Mouse (Mus musculus): ENCODE measurements around the gene Il12rb1.

The Il12rb1 gene

DNA sequence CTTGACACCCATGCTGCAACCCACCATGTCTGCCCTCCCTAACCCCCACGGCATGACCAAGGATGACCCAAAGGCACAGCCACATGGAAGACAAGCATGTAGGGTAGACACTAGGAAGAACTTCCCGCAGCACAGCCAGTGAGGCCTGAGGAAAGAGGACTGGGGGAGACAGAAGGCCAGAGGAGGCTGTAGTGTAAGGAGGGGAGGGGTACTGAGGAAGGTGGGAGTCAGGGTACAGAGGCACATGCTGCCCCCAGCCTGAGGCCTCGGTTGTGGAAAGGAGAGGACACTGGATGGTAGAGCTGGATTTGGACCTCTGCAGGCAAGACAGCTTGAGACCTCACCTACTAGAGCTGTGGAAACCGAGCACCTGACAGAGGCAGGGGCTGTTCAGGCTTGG, 42.7 kb downstream of the Il12rb1 start:
- DNase-seq (ENCODE audit: low read depth, low spot score), result no peak

DNA sequence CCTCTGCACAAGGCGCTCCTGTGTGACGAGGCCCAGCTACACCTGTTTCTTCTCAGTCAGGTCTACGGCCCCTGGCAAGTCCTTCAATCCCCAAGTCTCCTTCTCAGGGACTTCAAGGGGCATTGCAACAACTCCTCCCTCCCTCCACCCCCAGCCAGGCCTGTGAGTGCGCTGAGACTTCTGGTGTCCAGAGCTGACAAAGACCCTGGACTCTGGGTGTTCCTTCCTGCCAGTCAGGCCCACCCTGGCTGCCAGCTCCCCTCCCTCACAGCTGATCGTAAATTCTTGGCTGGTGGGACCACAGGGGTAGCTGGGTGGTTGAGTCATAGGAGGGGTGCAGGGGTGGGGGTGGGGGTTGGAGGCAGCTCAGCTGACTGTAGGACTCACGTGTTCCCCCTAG, 43.6 kb downstream of the Il12rb1 start:
- DNase-seq (ENCODE audit: low read depth, low spot score), result no peak

DNA sequence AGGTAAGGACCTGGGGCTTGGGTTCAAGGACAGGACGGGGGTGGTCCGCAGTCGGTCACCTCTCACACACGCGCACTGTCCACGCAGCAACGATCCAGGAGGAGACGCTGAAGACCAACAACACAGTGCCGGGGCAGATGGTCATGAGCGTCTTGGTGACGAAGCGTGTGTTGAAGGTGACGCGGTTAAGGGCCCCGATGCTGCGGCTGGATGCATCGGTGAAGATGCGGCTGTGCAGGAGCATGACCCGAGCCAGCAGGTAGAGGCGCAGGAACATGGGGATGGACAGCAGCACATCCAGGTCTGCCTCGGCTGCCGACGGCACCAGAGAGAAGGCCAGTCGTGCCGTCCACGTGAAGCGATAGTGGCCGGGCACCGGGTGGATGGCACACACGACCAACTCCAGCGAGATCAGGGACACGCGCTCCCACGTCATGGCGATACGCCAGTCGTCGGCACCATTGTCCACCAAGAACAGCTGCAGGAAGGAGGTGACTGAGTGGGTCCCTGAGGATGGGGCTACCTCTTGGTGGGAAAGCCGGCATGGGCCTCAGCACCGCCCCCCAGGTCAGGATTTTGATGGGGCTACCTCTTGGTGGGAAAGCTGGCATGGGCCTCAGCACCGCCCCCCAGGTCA, 44.5 kb downstream of the Il12rb1 start:
- DNase-seq (ENCODE audit: low read depth, low spot score), result no peak

DNA sequence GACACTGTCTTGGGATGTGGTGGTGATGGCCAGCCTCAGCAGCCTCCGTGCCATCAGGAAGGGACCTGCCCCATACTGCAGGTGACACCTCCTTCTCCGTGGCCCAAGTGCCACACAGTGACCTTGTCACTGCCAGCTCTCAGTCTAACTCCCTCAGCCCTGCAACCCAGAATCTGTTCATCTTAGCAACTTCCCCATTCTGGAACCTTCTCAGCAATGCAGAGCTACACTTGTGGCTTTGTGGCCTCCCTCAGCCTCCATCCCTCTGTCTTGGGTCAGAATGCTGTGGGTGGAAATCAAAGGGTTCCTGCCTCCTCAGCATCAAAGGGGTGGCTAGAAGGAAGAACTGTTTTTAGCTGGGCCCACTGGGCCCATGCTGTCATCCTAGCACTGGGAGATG, 45.6 kb downstream of the Il12rb1 start:
- DNase-seq (ENCODE audit: low read depth, low spot score), result no peak

DNA sequence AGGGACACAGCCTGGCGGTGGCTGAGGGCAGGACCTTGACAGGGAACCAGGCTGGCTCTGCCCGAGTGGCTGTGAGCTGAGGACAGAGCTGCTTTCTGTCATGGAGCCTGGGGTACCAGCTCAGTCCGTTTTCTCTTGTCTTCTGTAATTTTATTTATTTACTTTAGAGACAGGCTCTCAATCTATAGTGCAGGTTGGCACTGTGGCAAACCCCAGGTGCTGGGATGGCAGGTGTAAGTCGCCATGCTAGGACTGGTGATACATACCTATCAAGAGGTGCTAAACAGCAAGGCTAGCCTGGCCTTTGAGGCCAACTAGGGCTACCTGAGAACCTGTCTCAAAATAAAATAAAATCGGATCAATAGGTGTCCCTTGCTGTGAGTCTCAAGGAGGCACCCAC, 47.8 kb downstream of the Il12rb1 start:
- no peak for DNase-seq (ENCODE audit: low read depth, low spot score)

DNA sequence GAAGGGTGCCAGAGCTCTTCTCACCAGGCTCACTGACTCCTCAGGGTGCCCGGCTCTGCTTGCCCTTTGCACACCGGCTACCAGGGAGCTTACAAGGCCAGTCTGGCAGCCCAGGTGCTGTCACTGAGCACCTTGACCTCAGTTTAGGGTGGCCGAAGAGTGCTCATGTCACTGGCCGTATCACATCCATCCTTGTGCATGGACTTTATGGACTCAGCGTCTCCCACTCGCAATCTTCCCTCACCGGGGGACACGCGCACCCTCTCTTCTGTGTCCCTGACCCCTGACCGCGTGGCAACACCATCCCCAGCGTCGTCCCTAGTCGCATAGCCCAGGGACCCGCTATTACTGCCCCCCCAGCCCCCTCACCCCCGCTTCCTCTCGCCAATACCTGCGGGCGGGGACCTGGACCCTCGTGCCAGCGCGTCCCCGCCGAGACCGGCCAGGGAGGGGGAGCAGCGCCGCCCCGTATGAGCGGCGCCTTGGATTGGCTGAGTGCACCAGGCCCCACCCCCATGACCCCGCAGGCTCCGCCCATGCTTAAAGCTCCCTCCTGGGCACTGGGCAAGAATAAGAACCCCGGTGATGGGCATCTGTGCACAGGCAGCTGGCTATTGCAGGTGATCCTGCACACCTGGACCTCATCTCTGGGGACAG, 48.4 kb downstream of the Il12rb1 start:
- peak; percentile 39 for DNase-seq (ENCODE audit: low read depth, low spot score)

DNA sequence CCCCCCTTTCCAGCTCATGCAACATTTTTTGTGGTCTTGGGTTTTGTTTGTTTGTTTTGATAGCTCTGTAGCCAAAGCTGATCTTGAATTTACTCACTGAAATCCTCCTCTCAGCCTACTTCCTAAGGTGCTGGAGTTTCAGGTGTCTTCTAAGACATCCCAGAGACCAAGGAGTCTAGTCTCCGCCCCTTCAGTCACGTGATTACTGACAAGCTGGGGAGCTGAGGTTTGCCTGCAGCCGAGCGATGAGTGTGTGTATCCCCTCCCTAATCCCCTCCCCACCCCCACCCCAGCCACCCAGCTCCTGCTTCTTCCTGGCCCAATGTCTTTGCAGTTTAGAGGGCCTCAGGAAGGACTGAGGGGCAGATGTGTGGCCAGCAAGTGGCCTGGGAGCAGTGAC, 49.3 kb downstream of the Il12rb1 start:
- peak; percentile 52 for DNase-seq (ENCODE audit: low read depth, low spot score)

DNA sequence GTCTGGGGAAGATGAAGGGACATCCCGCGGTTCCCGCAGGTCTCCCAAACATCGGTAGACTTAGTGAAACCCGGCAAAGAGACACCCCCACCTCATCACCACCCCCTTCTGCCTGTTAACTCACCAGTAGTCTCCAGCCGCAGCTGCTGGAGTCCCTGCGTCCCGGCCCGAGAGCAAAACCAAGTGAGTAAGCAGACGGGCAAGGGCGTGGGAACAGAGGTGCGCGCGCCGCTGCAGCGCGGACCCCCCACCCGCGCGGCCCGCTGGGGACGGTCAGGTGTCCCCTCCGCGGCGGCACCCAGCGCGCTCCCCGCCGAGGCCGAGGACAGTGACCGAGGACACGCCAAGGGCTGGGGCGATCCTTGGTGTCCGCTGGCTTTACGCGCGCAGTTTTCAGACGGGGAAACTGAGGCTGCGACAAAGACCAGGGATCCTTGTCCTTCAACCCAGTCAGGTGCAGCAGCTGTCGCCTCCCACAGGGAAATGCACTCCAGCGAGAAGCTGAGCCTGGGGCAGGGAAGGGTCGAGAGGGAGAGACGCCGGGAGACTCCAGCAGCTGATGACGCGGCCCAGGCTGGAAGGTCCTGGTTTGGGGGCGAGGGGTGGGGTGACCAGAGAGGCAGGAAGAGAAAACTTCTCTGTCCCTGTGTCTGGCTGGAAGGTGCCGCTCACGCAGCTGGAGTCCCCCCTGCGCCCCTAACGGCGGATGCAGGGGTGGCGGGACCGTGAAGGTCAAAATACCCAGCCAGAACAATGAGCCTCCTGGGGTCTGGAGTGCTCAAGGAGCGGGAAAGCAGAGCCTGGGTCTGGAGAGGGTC, 54.8 kb downstream of the Il12rb1 start, which contains the start of gene Kcnn1:
TSS of gene Kcnn1 (minus strand) at position 435 of the 818 bp plus-strand sequence.
- DNase-seq (ENCODE audit: low read depth, low spot score), result peak; percentile 47

DNA sequence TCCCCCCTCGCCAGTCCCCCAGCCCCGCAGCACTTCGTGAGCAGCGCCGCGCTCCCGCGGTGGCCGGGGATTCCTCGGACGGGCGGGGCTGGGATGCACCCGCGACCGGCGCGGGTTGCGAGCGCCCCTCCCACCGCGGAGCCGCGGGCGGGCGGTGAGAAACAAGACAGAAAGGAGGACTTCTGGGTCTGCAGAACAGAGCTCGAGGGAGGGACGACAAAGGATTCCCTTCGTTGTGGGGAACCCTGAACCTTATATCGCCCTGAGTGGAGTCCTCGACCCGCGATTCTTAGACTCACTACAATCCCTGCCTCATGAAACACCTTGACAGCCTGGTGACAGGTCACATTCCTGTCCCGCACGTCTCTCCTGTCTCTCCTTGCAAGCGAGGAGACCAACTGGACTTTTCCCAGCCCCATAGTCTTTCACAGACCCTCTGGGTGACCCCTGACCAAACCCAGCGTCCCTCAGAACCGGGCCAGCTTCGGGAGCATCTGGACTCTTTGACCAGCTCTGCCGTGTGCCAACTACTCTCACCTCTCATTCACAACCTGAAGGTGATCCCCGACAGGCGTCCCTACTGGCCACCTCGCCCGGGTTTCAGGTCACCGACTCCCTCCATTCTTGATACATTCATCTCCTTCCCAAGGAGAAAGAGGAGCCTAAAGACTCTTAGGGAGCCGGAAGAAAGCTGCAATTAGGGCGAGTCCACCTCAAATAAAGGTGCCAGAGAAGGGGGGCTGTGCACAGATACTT, 55.9 kb downstream of the Il12rb1 start:
- DNase-seq (ENCODE audit: low read depth, low spot score), result peak; percentile 64

DNA sequence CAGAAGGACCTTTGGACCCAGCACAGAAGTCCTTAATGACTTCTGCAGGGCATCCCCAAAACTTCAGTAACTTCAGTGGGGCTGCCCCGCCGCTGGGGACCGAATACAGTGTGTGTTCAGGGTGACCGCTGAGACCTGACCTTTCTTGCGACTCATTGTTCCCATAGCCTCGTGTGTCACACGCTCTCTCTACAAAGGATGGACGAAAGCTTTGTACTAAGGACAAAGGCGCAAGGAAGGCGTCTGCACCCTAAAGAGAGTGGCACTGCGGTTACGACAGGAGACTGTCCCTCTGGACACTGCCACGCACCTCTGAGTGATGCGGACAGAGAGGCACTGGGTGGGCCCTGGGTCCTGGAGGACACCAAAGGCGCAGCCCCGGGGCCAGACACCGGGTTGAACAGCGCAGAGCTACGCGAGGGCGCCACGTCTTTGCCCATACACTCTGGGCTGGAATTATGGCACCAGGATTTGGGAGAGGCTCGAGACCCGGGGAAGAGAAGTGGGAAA, 56.5 kb downstream of the Il12rb1 start:
- peak; percentile 49 for DNase-seq (ENCODE audit: low read depth, low spot score)

DNA sequence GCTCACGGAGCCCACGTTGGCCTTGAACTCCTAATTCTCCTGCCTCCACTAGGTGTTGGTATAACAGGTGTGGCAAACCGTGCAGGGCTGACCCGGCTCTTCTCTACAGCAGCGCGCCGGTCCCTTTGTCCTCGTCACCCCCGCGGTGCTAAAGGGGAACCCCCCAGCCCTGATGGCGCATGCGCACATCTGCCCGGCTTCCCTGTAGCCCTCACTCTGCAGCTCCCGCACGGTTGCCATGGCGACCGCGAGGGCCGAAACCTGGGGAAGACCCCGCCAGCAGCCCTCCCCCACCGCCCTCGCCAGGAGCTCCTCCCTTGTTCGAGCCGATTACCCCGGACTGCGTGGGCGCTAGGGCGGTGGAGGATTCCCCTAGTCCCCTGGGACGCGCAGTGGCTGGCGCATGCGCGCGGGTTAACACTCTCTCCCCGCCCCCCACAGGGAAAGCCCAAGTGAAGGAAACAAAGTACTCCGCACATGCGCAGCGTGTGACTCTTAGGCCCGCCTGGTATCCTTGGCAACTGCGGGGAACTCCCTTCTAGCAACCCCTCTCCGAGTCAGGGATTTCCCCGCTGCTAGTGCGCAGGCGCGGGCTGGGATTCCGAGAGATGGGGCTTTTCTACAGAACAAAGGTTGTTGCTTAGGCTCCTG, 57.2 kb downstream of the Il12rb1 start:
- peak; percentile 100 for DNase-seq (ENCODE audit: low read depth, low spot score)

DNA sequence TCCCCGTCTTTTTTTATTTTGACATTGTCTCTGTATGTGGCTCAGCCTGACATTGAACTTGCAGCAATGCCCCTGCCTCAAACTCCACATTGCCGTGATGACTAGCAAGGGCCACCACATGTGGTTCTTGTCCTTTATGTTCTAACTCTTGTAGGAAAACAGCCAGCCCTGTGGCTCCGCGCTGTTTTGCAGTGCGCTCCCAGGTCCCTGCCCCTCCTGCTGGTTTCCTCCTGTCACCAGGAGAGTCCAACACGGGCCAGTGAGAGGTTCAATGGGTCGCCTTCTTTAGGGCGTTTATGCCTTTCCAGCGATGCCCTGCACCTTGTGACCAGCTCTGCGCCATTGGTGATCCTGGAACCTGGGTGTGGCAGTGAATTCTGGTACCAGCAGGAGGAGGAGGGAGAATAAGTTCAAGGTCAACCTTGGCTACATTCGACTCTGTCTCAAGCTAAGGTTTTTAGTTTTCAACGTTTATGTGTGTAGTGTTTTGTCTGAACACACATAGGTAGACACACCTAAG, 57.8 kb downstream of the Il12rb1 start:
- no peak for DNase-seq (ENCODE audit: low read depth, low spot score)

DNA sequence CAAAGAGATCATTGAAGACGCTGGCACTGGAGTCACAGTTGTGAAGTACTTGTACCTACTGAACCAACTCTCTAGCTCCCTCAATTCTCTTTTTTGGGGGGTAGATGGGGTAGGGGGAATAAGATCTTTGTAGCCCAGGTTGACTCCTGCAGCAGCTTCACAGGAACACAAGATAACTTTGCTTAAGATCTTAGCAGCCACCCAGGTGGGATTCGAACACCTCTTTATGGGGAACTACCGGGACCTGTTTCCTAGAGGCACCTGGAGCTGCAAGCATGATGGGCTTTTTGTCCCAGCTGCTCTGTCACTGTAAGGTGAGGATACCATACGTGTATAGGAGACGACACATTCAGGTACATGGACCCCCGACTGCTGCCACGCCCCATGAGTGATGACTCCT, 58.3 kb downstream of the Il12rb1 start:
- DNase-seq (ENCODE audit: low read depth, low spot score), result no peak

DNA sequence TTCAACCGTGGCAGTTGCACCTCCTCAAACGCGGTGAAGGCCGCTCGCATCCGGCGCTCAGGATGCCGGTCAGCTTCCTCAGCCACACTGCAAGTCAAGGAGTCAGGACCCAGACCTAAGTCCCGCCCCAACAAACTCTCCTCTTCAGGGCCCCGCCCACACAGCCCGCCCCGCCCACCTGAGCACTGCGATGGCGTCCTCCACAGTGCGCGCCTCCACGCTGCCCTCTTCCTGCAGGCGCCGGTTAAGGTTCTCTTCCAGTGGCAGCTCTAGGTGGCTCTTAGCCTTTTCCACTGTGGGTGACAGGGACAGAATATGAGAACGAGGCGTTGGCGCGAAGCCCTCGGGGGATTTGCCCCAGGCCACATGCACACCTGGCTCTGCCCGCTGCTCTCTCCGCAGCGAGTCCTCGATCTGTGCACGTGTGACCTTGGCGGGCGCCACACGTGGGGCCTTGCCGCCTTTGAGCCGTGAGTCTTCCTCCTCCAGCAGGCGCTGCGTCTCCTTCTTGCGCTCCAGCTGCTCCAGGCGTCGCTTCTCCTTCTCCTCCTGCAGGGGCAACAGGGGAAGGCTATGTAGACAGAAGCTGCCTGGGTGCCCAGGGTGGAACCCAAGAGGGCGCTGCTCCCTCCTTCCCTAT, 60.4 kb downstream of the Il12rb1 start:
- peak; percentile 81 for DNase-seq (ENCODE audit: low read depth, low spot score)

DNA sequence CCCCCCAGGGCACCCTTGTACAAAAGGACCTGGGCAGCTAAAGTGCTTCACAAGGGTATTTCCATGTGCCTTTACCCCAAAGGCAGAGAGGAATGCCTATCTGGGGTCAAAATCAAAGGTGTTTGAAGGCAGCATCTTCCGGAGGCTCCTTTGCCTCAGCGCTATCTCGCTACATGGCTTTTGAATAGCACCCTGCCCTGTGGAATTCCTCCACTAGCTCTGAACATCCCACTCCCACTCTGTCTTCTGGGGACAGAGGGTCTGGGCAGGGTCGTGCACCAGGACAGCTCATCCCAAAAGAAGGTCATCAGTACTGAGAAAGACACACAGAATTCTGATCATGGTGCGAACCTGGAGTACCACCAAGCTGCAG, 60.9 kb downstream of the Il12rb1 start:
- DNase-seq (ENCODE audit: low read depth, low spot score), result no peak

DNA sequence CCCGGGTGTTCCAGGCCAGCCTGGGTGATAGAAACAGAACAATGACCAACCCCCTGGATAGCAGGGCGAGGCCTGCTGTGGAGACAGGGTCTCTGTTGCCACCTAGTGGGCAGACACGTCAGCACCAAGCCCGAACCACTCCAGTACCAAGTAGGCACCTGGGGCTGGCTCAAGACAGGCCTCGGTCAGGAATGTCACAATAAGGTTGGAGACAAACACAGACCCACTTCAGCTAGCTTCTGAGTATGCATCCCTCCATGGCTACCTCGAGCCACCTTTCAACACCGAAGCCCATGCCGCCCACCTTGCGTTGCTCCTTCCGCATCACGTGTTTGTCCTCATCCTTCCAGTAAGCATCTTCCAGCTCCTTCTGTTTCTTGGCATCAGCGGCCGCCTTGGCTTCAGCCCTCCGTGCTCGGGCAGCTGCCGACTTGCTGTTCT, 61.4 kb downstream of the Il12rb1 start:
- DNase-seq (ENCODE audit: low read depth, low spot score), result peak; percentile 89

All from CD4-positive, CD25-positive, alpha-beta regulatory T cell, adult 2 months (primary cell).